Mouse (Mus musculus) midbrain, embryonic 11.5 days (tissue): ENCODE results near the gene Dcdc2a. TPM values are rescaled to one million over a fixed set of nuclear protein-coding genes. Genes with fewer than 3 reads are reported as not detected.

ENCODE experiments used
- ATAC-seq: fragments of 200-750 bp; cut with Nextera tagmentation; 2 replicates; pipeline ENCODE4 v1.8.0; 2017; ENCODE audit warnings: moderate TSS enrichment, moderate library complexity; ENCODE audit not compliant: low FRiP score
- DNase-seq: peaks from one replicate; pipeline ENCODE4 v3.0.0; 2015; ENCODE audit warnings: low spot score; ENCODE audit errors: missing footprints
- H3K27ac ChIP-seq: fragments of 300-500 bp; sonication (generic); 2 replicates; pipeline ENCODE4 v1.5.1; 2014; ENCODE audit warnings: low read depth, low read length
- H3K27me3 ChIP-seq: fragments of 300-500 bp; sonication (generic); 2 replicates; pipeline ENCODE4 v1.6.1; 2014; ENCODE audit warnings: mild to moderate bottlenecking, low read length, moderate library complexity, mixed read lengths; ENCODE audit not compliant: control insufficient read depth, insufficient read depth
- H3K36me3 ChIP-seq: fragments of 300-500 bp; sonication (generic); 2 replicates; pipeline ENCODE4 v1.6.1; 2014; ENCODE audit warnings: mild to moderate bottlenecking, low read length, moderate library complexity, mixed read lengths; ENCODE audit not compliant: control insufficient read depth, insufficient read depth
- H3K4me1 ChIP-seq: fragments of 300-500 bp; sonication (generic); 2 replicates; pipeline ENCODE4 v1.6.1; 2014; ENCODE audit warnings: low read length; ENCODE audit not compliant: control insufficient read depth, insufficient read depth
- H3K4me2 ChIP-seq: fragments of 300-500 bp; sonication (generic); 2 replicates; pipeline ENCODE4 v1.6.1; 2014; ENCODE audit warnings: mild to moderate bottlenecking, moderate library complexity
- H3K4me3 ChIP-seq: fragments of 300-500 bp; sonication (generic); 2 replicates; pipeline ENCODE4 v1.5.1; 2014; ENCODE audit warnings: low read depth, low read length
- H3K9ac ChIP-seq: fragments of 300-500 bp; sonication (generic); 2 replicates; pipeline ENCODE4 v1.6.1; 2014; ENCODE audit warnings: low read length
- H3K9me3 ChIP-seq: fragments of 300-500 bp; sonication (generic); 2 replicates; pipeline ENCODE4 v1.6.1; 2016; ENCODE audit warnings: low read length; ENCODE audit not compliant: control insufficient read depth
- WGBS: fragments of 180-500 bp; shearing (Covaris S2); extraction: QIAGEN DNeasy Blood & Tissue Kit; methylation state at CpG from one replicate; pipeline ENCODE4 v1.1.7; 2014; 5-methylcytosine and 5-hydroxymethylcytosine counted together
- polyA plus RNA-seq: library from polyadenylated mRNA; unstranded; fragments of >200 nt; fragmentation: Nextera tagmentation; extraction: Ambion mirVana; gene quantifications from 2 replicates; pipeline ENCODE4 v1.2.1, GENCODE M21; 2014

The Dcdc2a gene
- polyA plus RNA-seq, 1 experiment from 2014 or later, result 1.8 TPM

DNA sequence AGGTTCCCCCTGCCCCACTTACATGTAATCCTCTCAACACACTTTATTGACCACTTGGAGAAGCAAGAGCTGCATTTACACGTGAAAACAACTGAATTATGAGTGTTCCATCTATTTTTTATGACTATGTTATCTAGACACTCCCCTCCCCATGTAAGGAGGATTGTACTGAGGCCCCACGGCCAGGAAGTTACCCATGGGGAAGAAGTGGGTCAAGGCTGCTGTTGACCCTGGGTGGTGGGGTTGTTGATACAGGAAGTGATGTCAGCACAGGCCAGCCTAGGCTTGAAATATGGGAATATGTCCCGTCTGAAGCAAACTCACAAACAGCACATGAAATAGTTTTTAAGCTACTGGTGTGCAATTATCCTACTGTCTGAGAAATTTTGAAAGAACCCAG is 144.1 kb downstream of the Dcdc2a start:
- no peak for DNase-seq
- H3K9me3 ChIP-seq, result no peaks in the 10 kb centered on the region
- no peaks in the 10 kb centered on the region for H3K27me3 ChIP-seq
- no peak overlapping the region for H3K27ac ChIP-seq
- 61% methylated on average over 3 of the region's 3 CpGs for WGBS
- no peaks in the 10 kb centered on the region for H3K36me3 ChIP-seq
- H3K4me1 ChIP-seq, result no peaks in the 10 kb centered on the region
- H3K4me2 ChIP-seq, result no peak overlapping the region
- no peak for ATAC-seq
- no peak overlapping the region for H3K4me3 ChIP-seq
- H3K9ac ChIP-seq, result no peak overlapping the region

- Histone ChIP-seq H3K4me1 (no peaks in the 10 kb centered on the region), H3K4me3 (no peak overlapping the region), H3K27me3 (no peaks in the 10 kb centered on the region), H3K9me3 (no peaks in the 10 kb centered on the region), H3K4me2 (no peak overlapping the region), H3K36me3 (no peaks in the 10 kb centered on the region), H3K9ac (no peak overlapping the region), H3K27ac (no peak overlapping the region)
- DNase-seq, result no peak
- 89% methylated on average over 5 of the region's 5 CpGs for WGBS
- ATAC-seq, result no peak
Observed at GRCm38 (mm10) chr13:25206950-25207349, 151.1 kb downstream of the Dcdc2a start.

- H3K4me1 ChIP-seq, result no peaks in the 10 kb centered on the region
- H3K9ac ChIP-seq, result no peak overlapping the region
- H3K9me3 ChIP-seq, result no peaks in the 10 kb centered on the region
- H3K36me3 ChIP-seq, result no peaks in the 10 kb centered on the region
- no peak overlapping the region for H3K4me2 ChIP-seq
- ATAC-seq (no peak), DNase-seq (no peak)
- 81% methylated on average over 1 of the region's 1 CpGs for WGBS
- no peaks in the 10 kb centered on the region for H3K27me3 ChIP-seq
- H3K4me3 ChIP-seq, result no peak overlapping the region
- H3K27ac ChIP-seq, result no peak overlapping the region
Observed at GRCm38 (mm10) chr13:25218394-25218793, 162.6 kb downstream of the Dcdc2a start.

DNA sequence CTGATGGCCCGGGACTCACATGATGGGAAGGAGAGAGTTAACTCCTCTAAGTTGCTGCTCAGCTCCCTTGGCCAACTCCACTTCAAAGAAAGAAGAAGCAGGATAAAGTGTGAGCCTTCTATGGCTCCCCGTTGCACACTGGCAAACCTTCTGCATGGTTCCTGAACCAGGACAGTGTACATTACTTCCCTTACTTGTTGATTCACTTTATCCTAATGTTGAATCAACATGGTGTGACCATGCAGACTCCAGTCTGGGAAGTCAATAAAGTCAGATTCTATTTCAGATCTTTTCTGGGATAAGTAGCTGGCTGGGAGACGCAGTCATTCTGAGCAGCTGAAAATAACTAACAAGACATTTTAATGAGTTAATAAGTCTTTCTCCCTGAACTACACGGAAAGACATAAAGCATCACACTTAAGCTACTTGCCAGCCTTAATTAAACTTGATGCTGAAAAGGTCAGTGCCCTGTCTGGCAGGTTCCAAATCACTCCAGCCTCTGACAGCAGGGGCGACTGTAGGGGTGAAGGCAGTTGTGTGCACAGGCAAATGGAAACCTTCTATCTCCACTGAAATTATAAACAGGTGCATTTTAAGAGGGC is 164.5 kb downstream of the Dcdc2a start:
- no peaks in the 10 kb centered on the region for H3K27me3 ChIP-seq
- H3K9ac ChIP-seq, result no peak overlapping the region
- ATAC-seq (no peak), DNase-seq (no peak)
- no peak overlapping the region for H3K4me2 ChIP-seq
- WGBS, result 76% methylated on average over 5 of the region's 5 CpGs
- H3K9me3 ChIP-seq, result no peaks in the 10 kb centered on the region
- H3K4me1 ChIP-seq, result no peaks in the 10 kb centered on the region
- no peak overlapping the region for H3K4me3 ChIP-seq
- H3K36me3 ChIP-seq, result no peaks in the 10 kb centered on the region
- no peak overlapping the region for H3K27ac ChIP-seq

- ATAC-seq (no peak), DNase-seq (no peak)
- Histone ChIP-seq H3K36me3 (no peaks in the 10 kb centered on the region), H3K4me1 (no peaks in the 10 kb centered on the region), H3K27me3 (no peaks in the 10 kb centered on the region), H3K9ac (no peak overlapping the region), H3K4me2 (no peak overlapping the region), H3K27ac (no peak overlapping the region), H3K4me3 (no peak overlapping the region), H3K9me3 (no peaks in the 10 kb centered on the region)
- 79% methylated on average over 1 of the region's 1 CpGs for WGBS
Observed at GRCm38 (mm10) chr13:25251893-25252292, 196.1 kb downstream of the Dcdc2a start.

DNA sequence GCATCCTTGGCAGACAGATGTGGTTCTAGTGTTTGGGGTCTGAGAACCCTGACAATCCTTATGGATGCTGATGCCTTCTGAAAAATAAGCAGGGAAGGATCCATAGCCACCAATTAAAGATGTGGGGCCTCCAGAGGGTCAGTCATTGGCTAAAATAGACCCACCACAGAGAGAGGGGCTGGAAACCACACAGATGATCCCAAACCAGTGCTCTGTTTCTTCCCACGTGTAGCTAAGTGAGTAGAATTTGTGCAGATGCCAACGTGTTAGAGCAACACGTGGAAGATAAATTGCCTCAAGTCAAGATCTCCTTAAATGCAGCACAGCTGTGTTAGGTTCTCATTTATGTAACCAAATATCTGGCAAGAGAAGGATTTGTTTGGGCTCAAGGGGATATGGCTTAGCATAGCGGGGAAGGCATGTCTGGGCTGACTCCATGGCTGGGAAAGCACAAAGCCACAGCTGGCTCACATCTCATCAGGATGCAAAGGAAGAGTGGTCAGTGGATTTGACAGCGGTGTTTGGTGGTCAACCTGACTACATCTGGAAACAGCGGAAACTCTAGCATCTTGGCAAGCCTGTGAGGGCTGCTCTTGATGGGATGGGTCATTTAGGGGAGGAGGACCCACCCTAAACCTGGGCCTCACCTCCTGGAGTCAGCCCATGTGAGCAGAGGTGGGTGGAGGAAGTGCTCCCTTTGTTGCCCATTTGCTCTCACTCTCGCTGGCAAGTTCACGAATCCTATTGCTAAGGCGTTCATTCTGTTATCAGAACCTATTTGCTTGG is 198.9 kb downstream of the Dcdc2a start:
- Histone ChIP-seq H3K9me3 (no peaks in the 10 kb centered on the region), H3K4me2 (no peak overlapping the region), H3K27ac (no peak overlapping the region), H3K36me3 (no peaks in the 10 kb centered on the region), H3K9ac (no peak overlapping the region), H3K4me1 (no peaks in the 10 kb centered on the region), H3K27me3 (no peaks in the 10 kb centered on the region), H3K4me3 (no peak overlapping the region)
- no peak for ATAC-seq
- no peak for DNase-seq
- 79% methylated on average over 9 of the region's 9 CpGs for WGBS

GRCm38 (mm10) chr13:25257608-25258007 is 201.8 kb downstream of the Dcdc2a start:
- no peak for DNase-seq
- H3K36me3 ChIP-seq, result no peaks in the 10 kb centered on the region
- 88% methylated on average over 6 of the region's 6 CpGs for WGBS
- no peak for ATAC-seq
- no peaks in the 10 kb centered on the region for H3K9me3 ChIP-seq
- no peak overlapping the region for H3K4me2 ChIP-seq
- H3K27me3 ChIP-seq, result no peaks in the 10 kb centered on the region
- no peak overlapping the region for H3K4me3 ChIP-seq
- no peaks in the 10 kb centered on the region for H3K4me1 ChIP-seq
- no peak overlapping the region for H3K27ac ChIP-seq
- no peak overlapping the region for H3K9ac ChIP-seq

Other genes with a start within 250 kb of the Dcdc2a start
- 53.5 and 58.8 TPM in 2 replicates for gene Acot13, start 224.5 kb upstream of the Dcdc2a start, polyA plus RNA-seq
- 79.6 and 80.9 TPM in 2 replicates for gene Tdp2, start 224.3 kb upstream of the Dcdc2a start, polyA plus RNA-seq
- 0.58 and 1.1 TPM in 2 replicates for gene D130043K22Rik, start 210.9 kb upstream of the Dcdc2a start, polyA plus RNA-seq
- gene Aldh5a1, start 118.3 kb upstream of the Dcdc2a start, polyA plus RNA-seq, result 8.6 and 9.1 TPM in 2 replicates
- 0.23 and 0.47 TPM in 2 replicates for gene Gpld1, start 112.9 kb upstream of the Dcdc2a start, polyA plus RNA-seq
- gene Mrs2, start 35.6 kb upstream of the Dcdc2a start, polyA plus RNA-seq, result 24.3 and 31.9 TPM in 2 replicates
- 9.2 and 10.1 TPM in 2 replicates for gene Nrsn1, start 214.5 kb downstream of the Dcdc2a start, polyA plus RNA-seq